Mouse (Mus musculus) embryonic stem cell, embryonic (primary cell): Measurements from ENCODE around the gene Zfp114.

Experiments used
- CTCF ChIA-PET, 4 experiments: fragments of 300-600 bp in 2 of 4; fragments of 350-600 bp in 2 of 4; sonication (Branson Sonifier 250); formaldehyde crosslinking; loops; one replicate each; lab custom pipeline; 2022; ENCODE audit warnings: inconsistent platforms in 2 of 4; lab: Charles Lee
- POLR2A ChIA-PET, 4 experiments: fragments of 300-600 bp in 2 of 4; fragments of 350-600 bp in 2 of 4; sonication (Branson Sonifier 250); formaldehyde crosslinking; loops; one replicate each; lab custom pipeline; 2022; ENCODE audit warnings: antibody characterized with exemption in 4 of 4, inconsistent platforms in 1 of 4; lab: Charles Lee

Zfp114 gene

DNA sequence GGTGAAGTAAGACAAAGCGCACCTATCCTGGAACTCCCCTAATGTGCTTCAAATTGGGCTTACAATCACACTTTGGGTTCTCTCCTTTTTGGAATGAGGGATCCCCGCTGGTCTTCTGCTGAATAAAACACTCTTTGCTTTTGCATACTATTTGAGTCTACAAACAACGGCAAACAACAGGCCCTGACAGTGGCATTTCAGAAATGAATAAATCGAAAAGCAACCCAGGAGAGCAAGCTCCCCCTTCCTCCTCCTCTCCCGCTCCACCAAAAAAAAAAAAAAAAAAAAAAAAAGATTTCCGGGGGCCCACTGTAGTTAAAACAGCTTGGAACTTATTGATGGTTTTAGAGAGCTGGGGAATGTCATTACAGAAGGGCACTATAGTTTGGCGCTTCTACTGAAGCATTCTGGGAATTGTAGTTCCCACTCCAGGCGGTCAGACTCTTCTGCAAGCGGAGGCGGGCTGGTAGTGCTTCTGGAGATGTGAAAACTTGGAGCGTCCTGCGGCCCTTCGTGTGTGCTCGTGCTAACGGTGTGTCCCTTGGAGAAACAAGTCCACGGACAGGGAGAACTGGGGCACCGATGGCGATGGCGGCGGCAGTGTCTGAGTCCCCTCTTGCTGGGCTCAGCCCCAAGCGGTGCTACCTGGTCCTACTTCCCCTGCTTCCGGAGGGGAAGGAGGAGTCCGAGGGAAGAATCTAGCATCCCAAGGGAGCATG is at the start of gene Zfp114:
Zfp114 (plus strand) TSS at position 443 of the 719 bp plus-strand sequence.
- ChIA-PET CTCF (interaction anchor here (0.5 to 0.7 kb wide), 6 partner anchors 33 to 189 kb away, joined by 3 to 4 read pairs (median 4); no protein-coding TSS in a partner anchor), POLR2A (interaction anchor here (0.6 to 1.7 kb wide), 10 partner anchors 16 to 174 kb away, joined by 3 to 8 read pairs (median 4); partner anchors contain the start of gene Lypd5 (in 1 of the 4))

DNA sequence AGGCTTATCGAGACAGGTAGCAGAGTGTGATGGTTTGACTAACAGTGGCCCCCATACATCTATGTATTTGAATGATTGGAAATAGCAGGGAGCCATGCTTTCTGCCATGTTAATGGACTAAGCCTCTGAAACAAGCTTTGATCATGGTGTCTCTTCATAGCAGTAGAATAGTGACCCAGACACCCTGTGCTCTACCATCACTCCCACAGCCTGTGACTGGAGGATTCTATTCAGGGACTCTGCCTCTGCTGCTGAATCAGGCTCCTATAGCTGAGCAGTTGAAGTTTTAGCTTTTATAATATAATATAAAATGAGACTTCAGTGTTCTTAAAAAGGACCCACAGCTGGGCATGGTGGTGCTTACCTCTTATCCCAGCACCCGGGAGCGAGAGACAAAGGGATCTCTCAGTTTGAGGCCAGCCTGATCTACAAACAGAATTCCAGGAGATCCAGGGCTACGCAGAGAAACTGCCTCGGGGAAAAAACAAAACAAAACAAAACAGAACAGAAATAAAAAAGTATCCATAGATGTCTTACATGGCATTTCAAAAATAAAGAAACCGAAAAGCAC is 41.4 kb upstream of the Zfp114 start:
- CTCF ChIA-PET: interaction anchor here in 3 of 4 experiments (0.7 to 1.9 kb wide), 5 partner anchors 16 to 224 kb away, joined by 3 to 6 read pairs (median 3); no protein-coding TSS in a partner anchor
- POLR2A ChIA-PET: interaction anchor here in 3 of 4 experiments (0.8 to 3.2 kb wide), 30 partner anchors 8 to 266 kb away, joined by 3 to 23 read pairs (median 6); partner anchors contain the start of genes Zfp180 (in 3 of the 3), Smg9 (in 2 of the 3), Zfp108 (in 2 of the 3) and Zfp112 (in 2 of the 3)

DNA sequence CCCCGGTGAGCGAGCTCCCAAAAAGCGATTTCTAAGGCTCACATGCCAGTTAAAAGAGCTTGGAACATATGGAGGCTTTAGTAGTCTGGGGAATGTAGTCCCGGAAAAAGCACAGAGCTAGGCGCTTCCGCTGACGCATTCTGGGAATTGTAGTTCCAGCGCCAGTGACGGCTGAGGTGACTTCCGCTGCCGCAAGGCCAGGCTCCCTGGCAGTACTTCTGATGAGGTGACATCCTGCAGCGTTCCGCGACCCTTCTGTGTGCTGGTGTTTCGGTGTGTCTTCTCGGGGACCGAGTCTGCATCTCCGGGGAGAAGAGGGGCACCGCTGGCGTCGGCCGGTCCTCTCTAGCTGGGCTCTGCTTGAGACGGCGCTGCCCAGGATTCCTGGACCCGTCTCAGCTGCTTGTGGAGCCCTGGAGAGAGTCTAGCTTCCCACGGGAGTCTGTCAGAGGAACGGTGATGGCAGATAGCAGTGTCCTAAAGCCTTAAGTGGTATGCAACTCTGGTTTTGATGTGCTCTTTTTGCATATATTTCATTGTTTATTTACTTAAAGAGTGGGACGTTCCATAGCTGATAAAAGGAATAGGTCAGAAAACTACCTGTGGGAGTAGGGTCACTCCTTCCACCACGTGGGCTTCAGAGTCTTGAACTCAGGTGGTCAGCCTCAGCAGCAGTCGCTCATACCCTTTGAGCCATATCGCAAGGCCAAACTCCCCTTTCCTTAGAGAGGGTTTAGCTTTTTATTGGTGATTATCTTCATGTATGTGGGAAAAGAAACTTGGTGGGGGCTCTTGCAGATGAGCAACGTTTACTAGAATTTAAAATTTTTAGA is 40.6 kb upstream of the Zfp114 start, which contains the start of gene Zfp235:
Zfp235 (plus strand) TSS at position 174 of the 833 bp plus-strand sequence.
- ChIA-PET POLR2A (interaction anchor here in 3 of 4 experiments (0.8 to 3.2 kb wide), 32 partner anchors 9 to 266 kb away, joined by 3 to 23 read pairs (median 5); partner anchors contain the start of genes Zfp180 (in 3 of the 3), Smg9 (in 2 of the 3), Zfp108 (in 2 of the 3) and Zfp112 (in 2 of the 3)), CTCF (interaction anchor here in 3 of 4 experiments (0.7 to 1.9 kb wide), 7 partner anchors 16 to 223 kb away, joined by 3 to 6 read pairs (median 3); no protein-coding TSS in a partner anchor)

DNA sequence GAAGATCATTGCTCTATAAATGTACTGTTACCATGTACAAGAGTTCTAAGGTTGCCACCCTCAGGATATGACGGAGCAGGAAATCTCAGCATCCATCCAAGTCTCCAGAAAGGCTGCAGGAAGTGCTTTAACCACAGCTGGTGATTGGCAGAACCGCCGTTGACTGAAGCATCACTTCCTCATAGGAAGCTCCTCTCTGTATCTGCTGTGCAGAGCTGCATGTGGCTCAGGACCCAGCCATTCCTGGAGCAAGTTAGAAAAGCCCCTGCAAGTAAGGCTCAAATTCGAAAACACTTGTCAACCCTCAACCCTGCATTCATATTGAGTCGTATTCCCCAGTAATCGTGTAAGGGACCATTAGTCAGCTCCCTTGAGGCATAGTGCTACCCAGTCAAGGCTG is 32.3 kb upstream of the Zfp114 start:
- ChIA-PET POLR2A (no interaction called here), CTCF (interaction anchor here in 1 of 4 experiments (0.6 kb wide), 1 partner anchor 11 kb away, joined by 3 read pairs; no protein-coding TSS in a partner anchor)

DNA sequence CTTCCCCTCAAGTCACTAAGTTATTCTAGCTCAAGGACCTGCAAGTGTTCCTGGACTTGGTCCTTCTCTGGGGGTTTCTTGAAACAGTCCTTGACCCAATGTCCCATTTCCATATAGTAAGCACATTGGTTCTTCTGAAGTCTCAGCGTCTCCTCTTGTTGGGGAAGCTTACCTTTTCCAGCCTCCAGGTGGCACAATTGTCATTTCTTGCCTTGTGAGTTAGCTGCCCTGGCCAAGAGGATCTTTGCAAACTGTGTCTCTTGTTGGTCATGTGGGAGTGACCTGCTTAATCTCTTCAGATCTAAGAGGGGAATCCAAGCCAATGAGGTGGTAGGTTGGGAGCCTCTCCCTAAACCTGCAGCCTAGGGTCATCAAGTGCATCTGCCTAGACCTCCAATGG is 21.6 kb upstream of the Zfp114 start:
- CTCF ChIA-PET: interaction anchor here (0.5 to 1.6 kb wide), 16 partner anchors 10 to 348 kb away, joined by 3 to 12 read pairs (median 4); partner anchors contain the start of genes Zfp108 (in 1 of the 4), Zfp235 (in 1 of the 4) and Zfp93 (in 1 of the 4)

DNA sequence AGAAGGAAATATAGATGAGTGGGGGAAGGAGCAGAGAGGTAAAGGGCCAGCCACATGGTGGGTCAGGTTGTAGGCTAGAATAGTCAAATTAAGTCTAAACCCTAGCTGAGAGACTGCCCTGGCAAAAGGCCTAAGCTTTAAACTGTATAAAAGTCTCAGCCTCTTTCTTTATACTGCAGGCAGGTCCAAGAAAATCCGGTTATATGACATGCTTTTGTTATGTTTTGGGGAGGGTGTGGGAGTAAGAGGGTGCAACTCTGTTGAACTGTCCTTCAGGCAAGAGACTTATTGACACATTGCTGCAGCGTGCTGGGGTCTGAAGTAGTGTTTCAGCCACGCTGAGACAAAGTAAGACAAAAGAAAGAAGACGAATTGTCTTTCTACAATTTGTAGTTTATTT is 2.7 kb upstream of the Zfp114 start:
- POLR2A ChIA-PET: interaction anchor here in 1 of 4 experiments (2.6 kb wide), 1 partner anchor 35 kb away, joined by 8 read pairs; no protein-coding TSS in a partner anchor
- CTCF ChIA-PET: no interaction called here

More for the DNA sequence above, 21.6 kb upstream of the Zfp114 start:
- POLR2A ChIA-PET: interaction anchor here in 1 of 4 experiments (1.6 kb wide), 1 partner anchor 21 kb away, joined by 3 read pairs; no protein-coding TSS in a partner anchor

DNA sequence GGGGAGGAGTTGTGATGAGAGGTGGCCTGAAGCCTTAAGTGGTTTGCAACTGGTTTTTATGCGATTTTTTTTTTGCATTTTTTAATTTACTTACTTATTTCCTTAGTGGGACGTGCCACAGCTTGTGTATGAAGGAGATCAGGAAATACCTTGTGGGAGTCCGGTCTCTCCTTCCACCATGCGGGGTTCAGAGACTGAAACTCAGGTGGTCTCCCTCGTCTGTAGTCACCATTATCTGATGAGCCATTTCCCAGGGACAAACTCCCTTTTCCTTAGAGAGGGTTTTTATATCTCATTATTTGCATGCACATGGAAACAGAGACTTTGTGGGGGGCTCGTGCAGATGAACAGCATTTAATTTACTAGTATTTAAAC is 464 bp downstream of the Zfp114 start:
- ChIA-PET POLR2A (interaction anchor here (0.6 to 0.9 kb wide), 7 partner anchors 17 to 174 kb away, joined by 3 to 8 read pairs (median 4); partner anchors contain the start of gene Lypd5 (in 1 of the 4)), CTCF (interaction anchor here in 2 of 4 experiments (0.6 to 0.7 kb wide), 3 partner anchors 33 to 88 kb away, joined by 3 to 4 read pairs (median 4); no protein-coding TSS in a partner anchor)

DNA sequence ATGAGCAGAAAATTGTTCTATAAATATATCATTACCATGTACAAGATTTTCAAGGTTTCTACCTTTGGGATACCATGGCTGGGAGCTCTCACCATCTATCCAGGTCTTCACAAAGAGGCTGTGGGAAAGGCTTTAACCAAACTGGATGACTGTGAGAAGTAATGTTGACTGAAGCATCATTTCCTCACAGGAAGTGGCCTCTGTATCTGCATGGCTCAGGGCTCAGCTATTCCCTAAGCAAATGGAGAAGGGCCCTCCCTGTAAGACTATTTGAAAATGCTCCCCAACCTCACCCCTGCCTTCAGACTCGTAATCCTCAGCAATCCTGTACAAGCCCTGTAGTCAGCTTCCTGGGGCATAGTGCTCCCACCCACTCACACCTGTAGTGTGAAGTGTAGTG is 12.8 kb downstream of the Zfp114 start:
- ChIA-PET POLR2A (interaction anchor here in 1 of 4 experiments (1.5 kb wide), 1 partner anchor 20 kb away, joined by 3 read pairs; no protein-coding TSS in a partner anchor), CTCF (interaction anchor here in 1 of 4 experiments (0.5 kb wide), 1 partner anchor 203 kb away, joined by 3 read pairs; no protein-coding TSS in a partner anchor)

DNA sequence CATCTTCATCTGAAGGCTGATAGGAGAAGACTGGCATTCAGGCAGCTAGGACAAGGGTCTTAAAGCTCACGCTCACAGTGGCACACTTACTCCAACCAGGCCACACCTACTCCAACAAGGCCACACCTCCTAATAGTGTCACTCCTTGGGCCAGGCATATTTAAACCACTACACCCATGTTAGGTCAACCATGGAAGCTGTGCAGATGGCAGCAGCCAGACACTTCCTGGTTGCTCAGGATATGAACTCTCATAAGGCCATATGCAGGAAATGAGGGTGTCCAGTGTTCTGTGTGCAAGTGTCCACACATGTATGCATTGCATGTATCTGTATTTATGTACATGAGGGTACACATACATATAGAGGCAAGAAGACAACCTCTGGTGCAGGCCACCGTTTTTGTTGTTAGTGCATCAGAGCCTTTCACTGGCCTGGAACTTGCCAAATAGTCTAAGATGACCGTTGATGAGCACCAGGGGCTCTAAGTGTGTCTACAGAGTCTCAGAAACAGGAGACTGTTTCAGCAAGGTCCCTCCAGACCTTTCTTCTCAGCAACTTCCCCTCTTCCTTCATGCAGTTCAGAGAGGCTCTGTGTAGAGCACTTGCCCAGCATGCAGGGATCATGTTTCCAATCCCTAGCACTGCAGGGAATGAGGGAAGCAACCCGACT is 14.2 kb downstream of the Zfp114 start:
- ChIA-PET CTCF (no interaction called here), POLR2A (no interaction called here)

DNA sequence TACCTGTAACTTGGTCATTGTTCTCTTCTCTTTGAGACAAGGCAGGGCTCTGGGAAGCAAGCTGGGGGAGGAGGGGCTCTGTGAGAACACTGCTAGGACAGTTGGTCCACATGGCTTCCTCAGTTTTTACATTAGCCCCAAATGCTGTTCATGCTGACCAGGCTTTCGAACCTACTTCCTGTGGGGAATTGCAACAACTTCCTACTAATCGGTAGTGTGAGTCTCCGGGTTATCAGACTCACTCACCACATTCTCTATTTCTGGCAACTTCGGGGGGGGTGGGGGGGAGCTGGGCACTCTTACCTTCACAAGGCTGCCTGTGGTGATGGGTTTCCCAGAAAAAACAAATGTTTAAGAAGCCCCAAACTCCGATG is 14.7 kb downstream of the Zfp114 start:
- CTCF ChIA-PET: no interaction called here
- POLR2A ChIA-PET: no interaction called here

DNA sequence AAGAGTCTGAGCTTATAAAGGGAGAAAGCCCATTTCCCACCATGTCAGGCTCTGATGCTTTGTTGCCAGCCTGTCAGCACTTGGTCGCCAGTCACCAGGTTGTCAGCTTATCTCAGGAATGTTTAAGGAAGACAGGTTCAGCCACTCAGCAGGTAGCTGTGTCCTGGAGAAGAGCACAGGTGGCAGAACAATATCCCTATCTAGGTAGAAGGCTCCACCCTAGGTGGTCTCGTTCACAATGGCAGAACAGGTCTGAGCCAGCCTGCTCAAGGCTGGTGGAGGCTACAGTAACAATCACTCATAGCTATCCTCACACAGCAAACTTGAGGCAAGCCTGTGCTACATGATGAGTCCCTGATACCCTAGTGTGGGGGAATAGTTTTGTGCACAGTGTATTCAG is 16.5 kb downstream of the Zfp114 start:
- POLR2A ChIA-PET: no interaction called here
- CTCF ChIA-PET: interaction anchor here in 1 of 4 experiments (0.5 kb wide), 1 partner anchor 194 kb away, joined by 3 read pairs; no protein-coding TSS in a partner anchor

DNA sequence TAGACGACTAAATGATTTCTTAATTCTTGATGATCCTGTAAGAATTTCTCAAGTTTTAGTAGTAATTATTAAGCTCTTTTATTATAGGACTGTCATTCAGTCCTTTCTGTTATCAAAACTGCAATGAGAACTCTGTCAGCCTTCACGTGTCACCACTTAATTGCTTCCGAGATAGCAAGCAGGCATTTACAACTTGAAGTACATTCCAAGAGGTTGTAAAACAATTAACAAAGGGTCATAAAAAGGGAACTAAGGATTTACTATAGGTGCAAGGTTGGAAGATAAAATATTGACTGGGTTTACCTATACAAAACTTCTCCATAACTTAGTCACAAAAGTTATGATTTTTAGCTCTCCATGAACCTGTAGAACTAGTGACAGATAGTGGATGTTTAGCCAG is 18.3 kb downstream of the Zfp114 start:
- POLR2A ChIA-PET: no interaction called here

DNA sequence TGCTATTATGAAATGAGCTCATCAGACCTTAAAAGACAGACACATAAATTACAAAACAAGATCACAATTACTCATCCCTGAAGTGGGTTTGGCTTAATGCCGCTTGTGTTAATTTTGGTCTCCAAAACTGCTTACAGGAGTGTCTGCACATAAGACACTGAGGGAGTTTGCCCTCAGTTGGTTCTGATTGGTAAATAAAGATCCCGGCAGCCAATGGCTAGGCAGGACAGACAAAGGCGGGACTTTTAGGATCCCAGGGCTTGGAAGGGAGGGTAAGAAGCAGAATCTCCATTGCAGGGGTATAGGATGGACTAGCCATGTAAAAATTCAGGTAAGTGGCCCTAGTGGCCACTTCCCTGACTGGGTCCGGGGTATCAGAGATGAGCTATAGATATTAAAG is 22.1 kb downstream of the Zfp114 start:
- CTCF ChIA-PET: no interaction called here

More for the DNA sequence above, 18.3 kb downstream of the Zfp114 start:
- CTCF ChIA-PET: no interaction called here

DNA sequence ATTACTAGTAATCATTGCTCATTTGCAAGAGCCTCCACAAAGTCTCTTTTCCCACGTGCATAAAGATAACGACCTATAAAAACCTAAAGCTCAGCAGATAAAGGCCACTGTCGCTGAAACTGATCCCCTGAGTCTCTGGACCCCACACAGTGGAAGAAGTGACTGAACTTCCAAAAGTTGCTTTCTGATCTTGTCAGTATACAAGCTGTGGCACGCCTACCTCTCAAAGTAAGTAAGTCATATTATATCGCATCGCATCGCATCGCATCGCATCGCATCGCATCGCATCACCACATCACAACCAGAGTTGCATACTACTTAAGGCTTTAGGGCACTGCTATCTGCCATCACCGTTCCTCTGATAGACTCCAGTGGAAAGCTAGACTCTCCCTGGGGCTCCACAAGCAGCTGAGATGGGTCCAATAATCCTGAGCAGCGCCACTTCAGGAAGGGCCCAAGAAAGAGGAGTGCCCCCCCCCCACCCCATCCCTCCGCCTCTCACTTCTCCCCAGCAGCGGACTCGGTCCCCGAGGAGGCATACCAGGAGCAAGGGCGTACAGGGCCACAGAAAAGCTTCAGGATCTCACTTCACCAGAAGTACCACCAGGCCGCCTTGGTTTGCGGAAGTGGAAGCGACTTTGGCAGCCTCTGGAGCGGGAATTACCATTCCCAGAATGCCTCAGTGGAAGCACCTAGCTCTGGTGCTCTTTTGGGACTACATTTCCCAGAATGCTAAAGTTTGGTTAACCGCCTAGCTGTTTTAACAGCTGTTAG is 32.8 kb downstream of the Zfp114 start:
- CTCF ChIA-PET: interaction anchor here in 3 of 4 experiments (0.6 to 2.1 kb wide), 8 partner anchors 17 to 92 kb away, joined by 3 to 5 read pairs (median 3); partner anchors contain the start of genes Zfp114 (in 1 of the 3) and Zfp235 (in 1 of the 3)
- POLR2A ChIA-PET: interaction anchor here (0.6 to 2.3 kb wide), 45 partner anchors 8 to 765 kb away, joined by 3 to 24 read pairs (median 5); partner anchors contain the start of genes Zfp108 (in 3 of the 4), Zfp235 (in 3 of the 4), Zfp109 (in 2 of the 4) and Zfp180 (in 2 of the 4)

More for the DNA sequence above, 22.1 kb downstream of the Zfp114 start:
- POLR2A ChIA-PET: interaction anchor here in 1 of 4 experiments (1.0 to 3.9 kb wide), 2 partner anchors 10 to 11 kb away, joined by 3 to 16 read pairs; no protein-coding TSS in a partner anchor

DNA sequence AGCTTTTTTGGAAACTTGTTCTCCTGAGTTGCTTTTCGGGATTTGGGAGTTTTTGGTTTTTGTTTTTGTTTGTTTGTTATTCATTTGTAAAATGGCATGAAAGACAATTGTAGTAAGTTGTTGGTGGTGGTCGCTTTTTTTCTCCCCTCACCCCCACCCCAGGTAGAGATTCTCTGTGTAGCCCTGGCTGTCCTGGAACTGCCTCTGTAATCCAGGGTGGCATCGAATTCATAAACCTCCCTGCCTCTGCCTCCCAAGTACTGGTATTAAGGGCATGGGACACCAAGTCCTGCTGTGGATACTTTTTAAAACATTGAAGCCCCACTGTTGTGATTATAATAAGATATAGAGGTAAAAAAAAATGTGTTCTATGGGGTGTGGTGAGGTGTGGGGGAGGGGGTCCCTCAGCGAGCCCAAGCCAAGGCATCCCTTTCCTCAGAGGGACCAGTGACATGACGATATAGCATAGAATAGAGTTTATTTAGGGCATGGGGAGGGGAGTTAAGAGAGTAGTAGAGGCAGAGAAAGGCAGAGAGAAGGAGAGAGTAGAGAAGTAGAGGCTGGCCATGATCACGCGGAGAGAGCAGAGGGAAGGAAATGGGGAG is 33.5 kb downstream of the Zfp114 start:
- ChIA-PET POLR2A (interaction anchor here (0.6 to 2.3 kb wide), 42 partner anchors 9 to 146 kb away, joined by 3 to 24 read pairs (median 5); partner anchors contain the start of genes Zfp108 (in 3 of the 4), Zfp235 (in 3 of the 4), Zfp109 (in 2 of the 4) and Zfp180 (in 2 of the 4)), CTCF (interaction anchor here in 3 of 4 experiments (0.6 to 2.1 kb wide), 7 partner anchors 17 to 91 kb away, joined by 3 to 5 read pairs (median 3); partner anchors contain the start of genes Zfp114 (in 1 of the 3) and Zfp235 (in 1 of the 3))
